Mouse (Mus musculus): ENCODE measurements around the gene Yju2.
"Not testable (repeated sequence)": the region's sequence is repeated elsewhere in the genome, so short reads cannot be mapped to it uniquely, and the experiment has no call there.

The Yju2 gene

GRCm38 (mm10) chr17:55958918-55959728, at the start of gene Yju2:
Gene Yju2, plus strand, starts transcription at chr17:55959099.
- peak; percentile 97 for DNase-seq (ENCODE audit: low read depth, low spot score)

GRCm38 (mm10) chr17:55931553-55932502, 27.1 kb upstream of the Yju2 start:
- DNase-seq (ENCODE audit: low read depth, low spot score), result peak; percentile 70

- DNase-seq (ENCODE audit: low read depth, low spot score), result no peak
Observed at GRCm38 (mm10) chr17:55932635-55933034, 26.3 kb upstream of the Yju2 start.

- no peak for DNase-seq (ENCODE audit: low read depth, low spot score)
Observed at GRCm38 (mm10) chr17:55933191-55933590, 25.7 kb upstream of the Yju2 start.

- not testable (repeated sequence) for DNase-seq (ENCODE audit: low read depth, low spot score)
Observed at GRCm38 (mm10) chr17:55944387-55944865, 14.5 kb upstream of the Yju2 start.

GRCm38 (mm10) chr17:55944866-55945682, 13.8 kb upstream of the Yju2 start:
- DNase-seq (ENCODE audit: low read depth, low spot score), result not testable (repeated sequence)

- DNase-seq (ENCODE audit: low read depth, low spot score), result no peak
Observed at GRCm38 (mm10) chr17:55945696-55946095, 13.2 kb upstream of the Yju2 start.

GRCm38 (mm10) chr17:55948647-55949046, 10.3 kb upstream of the Yju2 start:
- no peak for DNase-seq (ENCODE audit: low read depth, low spot score)

- DNase-seq (ENCODE audit: low read depth, low spot score), result no peak
Observed at GRCm38 (mm10) chr17:55949400-55949799, 9.5 kb upstream of the Yju2 start, which contains the start of gene Zfp119b. Gene Zfp119b, minus strand, starts transcription at chr17:55949500.

GRCm38 (mm10) chr17:55950601-55951000, 8.3 kb upstream of the Yju2 start:
- no peak for DNase-seq (ENCODE audit: low read depth, low spot score)

- DNase-seq (ENCODE audit: low read depth, low spot score), result no peak
Observed at GRCm38 (mm10) chr17:55952041-55952440, 6.9 kb upstream of the Yju2 start.

GRCm38 (mm10) chr17:55952447-55953027, 6.4 kb upstream of the Yju2 start, which contains the start of gene Ebi3:
Gene Ebi3, plus strand, starts transcription at chr17:55952640.
- no peak for DNase-seq (ENCODE audit: low read depth, low spot score)

- no peak for DNase-seq (ENCODE audit: low read depth, low spot score)
Observed at GRCm38 (mm10) chr17:55953751-55954150, 5.1 kb upstream of the Yju2 start.

- no peak for DNase-seq (ENCODE audit: low read depth, low spot score)
Observed at GRCm38 (mm10) chr17:55954229-55954628, 4.7 kb upstream of the Yju2 start.

GRCm38 (mm10) chr17:55956129-55956528, 2.8 kb upstream of the Yju2 start:
- peak; percentile 49 for DNase-seq (ENCODE audit: low read depth, low spot score)

- no peak for DNase-seq (ENCODE audit: low read depth, low spot score)
Observed at GRCm38 (mm10) chr17:55956591-55956990, 2.3 kb upstream of the Yju2 start.

- no peak for DNase-seq (ENCODE audit: low read depth, low spot score)
Observed at GRCm38 (mm10) chr17:55957168-55957567, 1.7 kb upstream of the Yju2 start.

GRCm38 (mm10) chr17:55957726-55958583, 944 bp upstream of the Yju2 start:
- no peak for DNase-seq (ENCODE audit: low read depth, low spot score)

GRCm38 (mm10) chr17:55958584-55958886, 364 bp upstream of the Yju2 start:
- DNase-seq (ENCODE audit: low read depth, low spot score), result no peak

All from brain, embryonic 18.5 days (tissue).